Mouse (Mus musculus) megakaryocyte, embryonic 14.5 days (primary cell): ENCODE data around the gene Atp1b2. TPM values are rescaled to one million over a fixed set of nuclear protein-coding genes. Genes with fewer than 3 reads are reported as not detected.
"Not testable (repeated sequence)": the region's sequence is repeated elsewhere in the genome, so short reads cannot be mapped to it uniquely, and the experiment has no call there.

Experiments used
- H3K27me3 ChIP-seq: replicated peaks from 2 replicates; pipeline ENCODE3; 2012; ENCODE audit warnings: inconsistent platforms
- H3K36me3 ChIP-seq: replicated peaks from 2 replicates; pipeline ENCODE3; 2012; ENCODE audit warnings: low read length, inconsistent platforms, mixed read lengths
- H3K4me1 ChIP-seq: 2 replicates; pipeline ENCODE4 v1.6.1; 2012; ENCODE audit warnings: inconsistent platforms
- H3K4me3 ChIP-seq: replicated peaks from 2 replicates; pipeline ENCODE3; 2012; ENCODE audit warnings: moderate library complexity, mild to moderate bottlenecking, inconsistent platforms
- H3K9me3 ChIP-seq: 2 replicates; pipeline ENCODE4 v1.6.1; 2012; ENCODE audit warnings: inconsistent platforms
- FLI1 ChIP-seq: IDR thresholded peaks from 2 replicates; pipeline ENCODE4 v1.6.1; 2012; ENCODE audit warnings: low read length, inconsistent platforms, mixed read lengths
- GATA1 ChIP-seq: IDR thresholded peaks from 3 replicates; pipeline ENCODE4 v1.6.1; 2012; ENCODE audit warnings: mixed read lengths, low read length, inconsistent platforms, borderline replicate concordance
- polyA plus RNA-seq: library from polyadenylated mRNA; stranded (reverse); fragments of >175 nt; gene quantifications from 2 replicates; pipeline ENCODE4 v1.2.3, GENCODE M21; 2012; ENCODE audit warnings: low replicate concordance; ENCODE audit not compliant: insufficient read depth

Gene Atp1b2
- polyA plus RNA-seq, 1 experiment = 4.2 TPM

GRCm38 (mm10) chr11:69623006-69623405 lies 17.3 kb upstream of the Atp1b2 start:
- Histone ChIP-seq H3K36me3 (no peaks in the 10 kb centered on the region), H3K4me3 (no peak overlapping the region), H3K4me1 (peaks cover 25% of the 10 kb centered on the region), H3K9me3 (no peaks in the 10 kb centered on the region), H3K27me3 (peaks cover 13% of the 10 kb centered on the region)
- TF ChIP-seq FLI1 = no peak

GRCm38 (mm10) chr11:69622406-69622805 lies 16.7 kb upstream of the Atp1b2 start:
- Histone ChIP-seq H3K27me3 (peaks cover 19% of the 10 kb centered on the region), H3K4me3 (peak overlapping the region; percentile 89), H3K36me3 (no peaks in the 10 kb centered on the region), H3K9me3 (no peaks in the 10 kb centered on the region), H3K4me1 (peaks cover 25% of the 10 kb centered on the region)
- TF ChIP-seq GATA1 (no peak), FLI1 (no peak)

DNA sequence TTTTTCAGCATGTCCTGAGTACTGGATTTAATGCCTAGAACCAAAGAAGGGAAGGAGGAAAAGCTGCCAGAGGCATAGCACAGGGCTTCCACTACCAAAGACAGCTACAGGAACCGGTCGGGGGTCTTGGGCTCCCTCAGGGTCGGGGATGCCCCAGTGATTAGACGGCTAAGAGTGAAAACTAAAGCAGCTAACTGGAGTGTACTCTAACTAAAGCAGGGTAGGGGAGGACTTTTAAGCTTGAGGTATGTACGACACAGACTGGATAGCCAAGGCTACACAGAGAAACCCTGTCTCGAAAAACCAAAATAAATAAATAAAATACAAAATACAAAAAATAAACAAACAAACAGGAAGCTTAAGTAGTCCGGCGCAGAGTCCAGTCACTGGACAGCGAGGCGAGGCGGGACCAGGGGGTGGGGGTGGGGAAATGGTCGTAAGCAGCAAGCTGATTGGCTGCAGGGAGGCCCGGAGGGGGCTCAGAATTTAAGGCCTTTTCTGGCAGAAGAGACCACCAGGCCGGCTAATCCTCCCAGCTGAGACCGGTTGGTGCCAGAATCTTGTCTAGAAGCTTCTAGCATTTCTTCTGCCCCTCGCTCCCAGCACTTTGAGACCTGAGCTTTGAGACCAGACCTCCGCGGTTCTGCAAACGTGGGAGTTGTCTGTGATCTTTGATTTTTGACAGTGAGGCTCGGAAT lies 16.0 kb upstream of the Atp1b2 start, which contains the start of gene Sat2:
Sat2 (plus strand) TSS at position 454 of the 698 bp plus-strand sequence.
- peak within 1 kb of the TSS; percentile 89 for H3K4me3 ChIP-seq
- peaks cover 28% of the 10 kb centered on the region for H3K4me1 ChIP-seq
- no peak for TF ChIP-seq GATA1
- TF ChIP-seq FLI1 = no peak
- H3K9me3 ChIP-seq = no peaks in the 10 kb centered on the region
- no peaks in the 10 kb centered on the region for H3K36me3 ChIP-seq
- peaks cover 26% of the 10 kb centered on the region for H3K27me3 ChIP-seq

DNA sequence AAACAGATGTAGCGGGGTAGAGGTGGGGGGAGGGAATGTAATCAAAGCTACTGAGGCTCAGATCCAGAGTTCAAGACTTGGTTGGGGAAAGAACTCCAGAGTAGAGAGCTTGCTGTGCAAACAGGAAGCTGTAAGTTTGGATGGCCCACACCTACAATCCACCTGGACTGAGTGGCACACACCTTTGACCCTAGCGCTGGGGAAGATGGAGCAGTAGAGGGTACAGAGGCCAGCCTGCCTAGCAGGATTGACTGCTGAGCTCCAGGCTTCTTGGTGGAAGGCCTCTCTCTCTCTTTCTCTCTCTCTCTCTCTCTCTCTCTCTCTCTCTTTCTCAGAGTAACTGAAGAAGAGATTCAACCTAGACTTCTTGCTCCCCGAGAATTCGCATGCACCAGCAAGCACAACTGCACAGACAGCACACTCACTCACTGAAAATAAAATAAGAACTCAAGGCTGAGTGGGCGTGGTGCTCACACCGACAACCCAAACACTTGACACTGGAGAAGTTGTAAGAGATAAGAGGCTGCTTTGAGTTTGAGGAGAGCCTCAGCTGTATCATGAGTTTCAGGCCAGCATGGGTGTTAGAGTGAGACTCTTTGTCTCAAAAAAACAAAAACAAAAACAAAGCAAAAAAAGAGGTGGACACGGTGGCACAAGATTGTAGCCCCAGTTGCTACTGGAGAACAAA lies 14.8 kb upstream of the Atp1b2 start:
- H3K4me1 ChIP-seq = peaks cover 31% of the 10 kb centered on the region

GRCm38 (mm10) chr11:69617805-69618204 lies 12.1 kb upstream of the Atp1b2 start, which contains the start of gene Shbg:
Shbg (minus strand) TSS chr11:69617905.
- Histone ChIP-seq H3K9me3 (no peaks in the 10 kb centered on the region), H3K27me3 (peaks cover 46% of the 10 kb centered on the region), H3K4me1 (peaks cover 48% of the 10 kb centered on the region), H3K36me3 (no peaks in the 10 kb centered on the region), H3K4me3 (no peak within 1 kb of the TSS)
- TF ChIP-seq FLI1 (no peak), GATA1 (no peak)

More for the DNA sequence above, 14.8 kb upstream of the Atp1b2 start:
- TF ChIP-seq GATA1 (no peak), FLI1 (no peak)
- H3K4me3 ChIP-seq = no peak overlapping the region
- H3K36me3 ChIP-seq = no peaks in the 10 kb centered on the region
- H3K27me3 ChIP-seq = peaks cover 36% of the 10 kb centered on the region
- no peaks in the 10 kb centered on the region for H3K9me3 ChIP-seq

DNA sequence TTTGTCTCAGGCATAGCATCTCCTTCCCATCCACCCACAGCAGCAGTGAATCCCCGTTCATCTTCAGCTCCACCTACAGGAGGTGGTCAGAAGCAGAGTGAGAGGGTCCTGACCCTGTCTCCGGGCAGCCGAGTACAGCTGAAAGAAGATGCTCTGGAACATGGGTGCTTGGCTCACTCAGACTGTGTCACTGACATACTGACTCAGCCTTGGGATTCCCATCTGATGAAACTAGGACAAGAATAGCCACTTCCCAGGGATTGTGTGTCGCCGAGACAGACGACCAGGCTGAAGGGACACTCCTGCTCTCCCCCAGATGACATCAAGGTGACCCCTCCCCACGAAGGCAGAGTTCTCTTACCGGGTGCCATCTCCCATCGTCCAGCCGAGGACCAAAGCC lies 11.0 kb upstream of the Atp1b2 start:
- H3K36me3 ChIP-seq = no peaks in the 10 kb centered on the region
- H3K4me3 ChIP-seq = no peak overlapping the region
- TF ChIP-seq FLI1 (no peak), GATA1 (no peak)
- no peaks in the 10 kb centered on the region for H3K9me3 ChIP-seq
- H3K4me1 ChIP-seq = peaks cover 39% of the 10 kb centered on the region
- H3K27me3 ChIP-seq = peaks cover 53% of the 10 kb centered on the region

DNA sequence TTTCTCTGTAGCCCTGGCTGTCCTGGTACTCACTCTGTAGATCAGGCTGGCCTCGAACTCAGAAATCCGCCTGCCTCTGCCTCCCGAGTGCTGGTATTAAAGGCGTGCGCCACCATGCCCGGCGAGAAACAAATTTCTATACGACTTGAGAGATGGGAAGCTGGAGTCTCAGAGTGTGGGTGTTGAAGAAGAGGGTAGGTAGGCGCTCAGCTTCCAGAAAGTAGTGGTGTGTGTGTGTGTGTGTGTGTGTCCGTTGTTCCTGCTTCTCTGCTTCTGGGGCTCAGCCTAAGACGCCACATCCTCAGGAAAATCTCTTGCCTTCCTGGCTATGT lies 8.5 kb upstream of the Atp1b2 start:
- Histone ChIP-seq H3K4me3 (peak overlapping the region; percentile 78), H3K27me3 (peaks cover 58% of the 10 kb centered on the region), H3K4me1 (peaks cover 35% of the 10 kb centered on the region)
- H3K9me3 ChIP-seq, H3K36me3 ChIP-seq: not testable (repeated sequence)

DNA sequence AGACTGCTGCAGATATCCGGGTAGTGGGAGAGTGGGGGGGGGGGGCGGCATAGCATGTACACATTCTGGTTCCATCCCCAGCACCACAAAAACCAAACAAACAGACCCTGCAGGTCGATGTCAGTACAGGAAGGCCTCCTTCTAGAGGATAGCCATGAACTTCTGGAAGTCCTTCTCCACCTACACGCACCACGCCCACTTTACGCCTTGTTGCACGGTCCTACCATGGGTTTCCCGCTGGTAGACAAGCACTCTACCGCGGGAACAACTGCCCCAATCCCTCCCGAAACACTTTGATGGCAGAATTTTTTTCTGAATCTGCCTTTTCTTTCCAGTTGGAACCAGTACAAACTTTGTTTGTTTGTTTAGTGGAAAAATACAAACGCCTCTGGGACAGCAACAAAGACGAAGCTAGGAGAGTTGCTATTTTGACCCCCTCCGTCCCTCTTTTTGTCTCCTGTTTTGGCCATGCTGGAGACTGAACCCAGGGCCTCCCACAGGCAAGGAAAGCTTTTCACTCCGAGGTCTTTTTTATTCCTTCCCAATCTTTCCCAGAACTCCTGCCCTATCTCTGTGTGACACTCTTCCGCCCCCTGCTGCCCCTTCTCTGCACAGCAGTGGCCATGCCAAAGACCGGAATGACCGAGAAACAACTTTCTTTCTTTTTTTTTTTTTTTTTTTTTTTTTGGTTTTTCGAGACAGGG lies 8.0 kb upstream of the Atp1b2 start:
- Histone ChIP-seq H3K27me3 (peaks cover 57% of the 10 kb centered on the region), H3K4me3 (peak overlapping the region; percentile 88), H3K36me3 (no peaks in the 10 kb centered on the region), H3K4me1 (peaks cover 35% of the 10 kb centered on the region), H3K9me3 (no peaks in the 10 kb centered on the region)
- TF ChIP-seq GATA1 (no peak), FLI1 (no peak)

GRCm38 (mm10) chr11:69610899-69611298 lies 5.2 kb upstream of the Atp1b2 start:
- Histone ChIP-seq H3K4me3 (no peak overlapping the region), H3K27me3 (peaks cover 31% of the 10 kb centered on the region), H3K9me3 (no peaks in the 10 kb centered on the region), H3K36me3 (no peaks in the 10 kb centered on the region), H3K4me1 (peaks cover 35% of the 10 kb centered on the region)
- TF ChIP-seq FLI1 (no peak), GATA1 (no peak)

- H3K36me3 ChIP-seq = no peaks in the 10 kb centered on the region
- peaks cover 32% of the 10 kb centered on the region for H3K27me3 ChIP-seq
- no peaks in the 10 kb centered on the region for H3K9me3 ChIP-seq
- H3K4me3 ChIP-seq = no peak overlapping the region
- peaks cover 43% of the 10 kb centered on the region for H3K4me1 ChIP-seq
- TF ChIP-seq GATA1 (no peak), FLI1 (no peak)
These were observed 3.7 kb upstream of the Atp1b2 start for GRCm38 (mm10) chr11:69609416-69609815.
